Mouse (Mus musculus) liver, embryonic 14.5 days (tissue): ENCODE results near the gene Ccdc87. TPM values are rescaled to one million over a fixed set of nuclear protein-coding genes. Genes with fewer than 3 reads are reported as not detected.

ENCODE experiments used
- ATAC-seq: fragments of 200-750 bp; cut with Nextera tagmentation; 2 replicates; pipeline ENCODE4 v1.8.0; 2017; ENCODE audit warnings: moderate number of reproducible peaks, mild to moderate bottlenecking, moderate library complexity; ENCODE audit not compliant: insufficient read depth
- DNase-seq, 3 experiments: peaks; one replicate each; pipeline ENCODE4 v3.0.0-alpha.2; 2012 to 2013; ENCODE audit warnings: low read depth in 3 of 3, low spot score in 3 of 3
- H3K27ac ChIP-seq: fragments of 300-500 bp; sonication (generic); 2 replicates; pipeline ENCODE4 v1.5.1; 2014; ENCODE audit warnings: moderate library complexity, mild to moderate bottlenecking, control low read depth, inconsistent platforms
- H3K27me3 ChIP-seq: fragments of 300-500 bp; sonication (generic); 2 replicates; pipeline ENCODE4 v1.6.1; 2014; ENCODE audit warnings: mild to moderate bottlenecking, low read length, moderate library complexity; ENCODE audit not compliant: control insufficient read depth, insufficient read depth
- H3K36me3 ChIP-seq: fragments of 300-500 bp; sonication (generic); replicated peaks from 2 replicates; pipeline ENCODE4 v1.6.1; 2014; ENCODE audit warnings: low read depth; ENCODE audit not compliant: control insufficient read depth, insufficient read depth
- H3K4me1 ChIP-seq, 2 experiments: fragments of 200-500 bp in 1 of 2; fragments of 300-500 bp in 1 of 2; sonication (generic) in 1 of 2; replicated peaks; 2 replicates each; pipeline ENCODE4 v1.6.1; 2012 to 2014; ENCODE audit warnings: antibody characterized with exemption in 1 of 2, inconsistent platforms in 1 of 2, low read length in 1 of 2; ENCODE audit not compliant: control insufficient read depth in 2 of 2, insufficient read depth in 2 of 2
- H3K4me2 ChIP-seq: fragments of 300-500 bp; sonication (generic); 2 replicates; pipeline ENCODE4 v1.6.1; 2014; ENCODE audit warnings: low read depth, mild to moderate bottlenecking, control low read depth, moderate library complexity
- H3K4me3 ChIP-seq, 2 experiments: fragments of 200-500 bp in 1 of 2; fragments of 300-500 bp in 1 of 2; sonication (generic) in 1 of 2; 2 replicates each; pipeline ENCODE4 v1.5.1; 2012 to 2014; ENCODE audit warnings: low read depth in 2 of 2, low read length in 2 of 2, mild to moderate bottlenecking in 2 of 2, control low read depth in 1 of 2, inconsistent platforms in 1 of 2, moderate library complexity in 1 of 2; ENCODE audit not compliant: insufficient read depth in 1 of 2
- H3K9ac ChIP-seq: fragments of 300-500 bp; sonication (generic); replicated peaks from 2 replicates; pipeline ENCODE4 v1.6.1; 2014; ENCODE audit warnings: mild to moderate bottlenecking, control low read depth, moderate library complexity
- H3K9me3 ChIP-seq: fragments of 300-500 bp; sonication (generic); 2 replicates; pipeline ENCODE4 v1.6.1; 2016; ENCODE audit warnings: low read length, mixed read lengths; ENCODE audit not compliant: control insufficient read depth
- CTCF ChIP-seq: IDR thresholded peaks from 2 replicates; pipeline ENCODE4 v1.5.1; 2016; ENCODE audit warnings: antibody characterized with exemption, low read depth, control low read depth
- EP300 ChIP-seq: IDR thresholded peaks from 2 replicates; pipeline ENCODE4 v1.6.1; 2016; ENCODE audit warnings: antibody characterized with exemption, low read depth
- WGBS: fragments of 180-500 bp; shearing (Covaris S2); extraction: QIAGEN DNeasy Blood & Tissue Kit; methylation state at CpG from one replicate; pipeline ENCODE4 v1.1.7; 2014; ENCODE audit not compliant: insufficient replicate concordance; 5-methylcytosine and 5-hydroxymethylcytosine counted together
- polyA plus RNA-seq, 2 experiments: library from polyadenylated mRNA; depleted of rRNA in 1 of 2; stranded (reverse) in 1 of 2; unstranded in 1 of 2; fragments of >200 nt; fragmentation: Nextera tagmentation in 1 of 2; extraction: Ambion mirVana in 1 of 2; gene quantifications; 2 replicates each; pipeline versions ENCODE4 v1.2.1 to v1.2.3; 2012 to 2014

Gene Ccdc87
- polyA plus RNA-seq, 2 experiments: 0.01 TPM; not detected in 1

DNA sequence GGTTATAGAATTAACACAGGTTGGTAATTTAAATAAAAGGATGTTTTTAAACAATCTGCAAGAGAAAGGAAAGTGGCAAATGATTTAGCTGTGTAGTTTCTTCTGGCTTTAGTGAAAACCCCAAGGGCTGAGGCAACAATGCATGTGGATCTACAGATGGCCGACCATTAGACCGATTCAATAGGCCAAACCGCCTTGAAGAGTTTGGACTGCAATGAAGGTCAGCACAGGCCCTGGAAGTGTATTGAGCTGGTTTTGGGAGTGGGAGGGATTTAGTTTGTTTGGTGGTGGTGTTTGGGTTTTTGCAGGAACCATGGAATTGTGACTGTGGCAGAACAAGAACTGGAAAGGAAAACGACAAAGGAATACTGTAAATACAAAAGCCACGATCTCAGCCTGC, 40.1 kb upstream of the Ccdc87 start:
- 85% methylated on average over 5 of the region's 5 CpGs for WGBS
- DNase-seq (no peak), ATAC-seq (no peak)
- Histone ChIP-seq H3K4me2 (no peak overlapping the region), H3K36me3 (peaks cover 54% of the 10 kb centered on the region), H3K27ac (no peak overlapping the region), H3K9me3 (no peaks in the 10 kb centered on the region), H3K4me3 (no peak overlapping the region), H3K9ac (no peak overlapping the region), H3K27me3 (no peaks in the 10 kb centered on the region), H3K4me1 (peaks cover 16 to 19% of the 10 kb centered on the region in 2 experiments)
- no peak for TF ChIP-seq CTCF
- no peak for TF ChIP-seq EP300

DNA sequence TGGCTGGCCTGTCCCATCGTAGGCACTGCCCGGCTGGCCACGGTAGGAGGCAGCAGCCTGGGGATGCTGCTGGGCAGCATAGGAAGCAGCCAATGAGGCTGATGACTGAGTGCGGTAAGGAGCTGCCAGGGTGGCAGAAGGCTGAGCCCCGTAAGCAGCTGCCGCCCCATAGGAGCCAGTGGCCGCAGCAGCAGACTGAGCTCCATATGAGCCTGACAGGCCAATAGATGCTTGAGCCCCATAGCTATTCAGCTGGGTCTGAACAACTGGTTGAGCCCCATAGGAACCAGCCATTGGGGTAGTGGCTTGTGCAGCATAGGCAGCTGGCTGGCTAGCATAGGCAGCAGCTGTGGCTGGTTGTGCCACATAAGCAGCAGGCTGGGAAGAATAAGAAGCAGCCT, 36.5 kb upstream of the Ccdc87 start:
- no peak for TF ChIP-seq EP300
- no peak for TF ChIP-seq CTCF
- WGBS: 91% methylated on average over 7 of the region's 7 CpGs
- peaks cover 0 to 2% of the 10 kb centered on the region in 2 experiments; a peak in 2 of 4 replicates for H3K4me1 ChIP-seq
- ATAC-seq (no peak), DNase-seq (no peak)
- H3K36me3 ChIP-seq: peaks cover 51% of the 10 kb centered on the region
- H3K27ac ChIP-seq: no peak overlapping the region
- no peak overlapping the region for H3K9ac ChIP-seq
- H3K4me3 ChIP-seq: no peak overlapping the region
- no peaks in the 10 kb centered on the region for H3K27me3 ChIP-seq
- no peak overlapping the region for H3K4me2 ChIP-seq
- H3K9me3 ChIP-seq: no peaks in the 10 kb centered on the region

DNA sequence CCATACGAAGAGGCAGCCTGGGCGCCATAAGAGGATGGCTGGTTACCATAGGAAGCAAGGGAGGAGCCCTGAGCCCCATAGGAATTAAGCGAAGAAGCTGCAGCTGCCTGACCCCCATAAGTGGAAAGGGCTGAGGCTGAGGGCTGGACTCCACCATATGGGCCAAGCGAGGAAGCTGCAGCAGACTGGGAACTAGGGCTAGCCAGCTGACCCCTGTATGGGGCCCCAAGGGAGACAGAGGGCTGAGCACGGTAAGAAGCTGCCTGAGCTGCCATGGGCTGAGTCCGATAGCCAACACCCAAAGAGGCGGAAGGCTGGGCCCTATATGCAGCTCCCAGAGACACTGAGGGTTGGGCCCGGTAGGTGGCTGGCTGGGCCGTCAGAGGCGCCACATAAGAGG, 35.9 kb upstream of the Ccdc87 start:
- no peak overlapping the region for H3K9ac ChIP-seq
- H3K4me2 ChIP-seq: no peak overlapping the region
- H3K27me3 ChIP-seq: no peaks in the 10 kb centered on the region
- 0 out of 2 replicates have a peak, but pooled peaks have one; percentile 18 for ATAC-seq
- TF ChIP-seq CTCF (no peak), EP300 (no peak)
- H3K4me1 ChIP-seq: peaks cover under 1 to 5% of the 10 kb centered on the region in 2 experiments
- no peak overlapping the region for H3K4me3 ChIP-seq
- DNase-seq: no peak
- H3K36me3 ChIP-seq: peaks cover 55% of the 10 kb centered on the region
- WGBS: 81% methylated on average over 10 of the region's 10 CpGs
- H3K9me3 ChIP-seq: no peaks in the 10 kb centered on the region
- H3K27ac ChIP-seq: no peak overlapping the region

DNA sequence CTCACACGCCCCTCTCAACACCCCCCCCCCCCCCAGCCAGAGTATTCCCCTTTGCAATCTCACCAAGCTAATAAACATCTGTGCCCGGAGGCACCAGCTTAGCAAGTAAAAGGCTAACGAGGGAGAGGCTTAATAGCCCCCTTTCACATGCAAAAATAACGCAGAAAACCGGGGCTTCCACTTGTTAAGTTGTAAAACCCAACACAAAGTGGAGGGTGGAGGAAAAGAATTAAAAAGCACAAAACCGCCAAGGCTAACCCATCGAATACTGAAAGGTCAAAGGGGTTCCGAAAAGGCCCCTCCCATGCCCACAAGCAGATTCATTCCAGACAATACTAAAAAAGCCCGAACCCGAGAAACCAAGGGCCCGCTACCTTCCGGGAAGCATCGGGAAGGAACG, 28.9 kb upstream of the Ccdc87 start:
- peaks cover 14 to 20% of the 10 kb centered on the region in 2 experiments for H3K4me1 ChIP-seq
- peak overlapping the region; percentile 92 for H3K27ac ChIP-seq
- H3K27me3 ChIP-seq: no peaks in the 10 kb centered on the region
- under 1% methylated on average over 14 of the region's 14 CpGs for WGBS
- DNase-seq (no peak), ATAC-seq (no peak)
- H3K9ac ChIP-seq: peak overlapping the region; percentile 87
- H3K4me2 ChIP-seq: peak overlapping the region; percentile 99
- no peaks in the 10 kb centered on the region for H3K9me3 ChIP-seq
- H3K36me3 ChIP-seq: peaks cover 6% of the 10 kb centered on the region; the same call in 1 of the 2 replicates
- peak overlapping the region; percentile 70 to 83 for H3K4me3 ChIP-seq
- TF ChIP-seq CTCF: no peak
- TF ChIP-seq EP300: no peak

DNA sequence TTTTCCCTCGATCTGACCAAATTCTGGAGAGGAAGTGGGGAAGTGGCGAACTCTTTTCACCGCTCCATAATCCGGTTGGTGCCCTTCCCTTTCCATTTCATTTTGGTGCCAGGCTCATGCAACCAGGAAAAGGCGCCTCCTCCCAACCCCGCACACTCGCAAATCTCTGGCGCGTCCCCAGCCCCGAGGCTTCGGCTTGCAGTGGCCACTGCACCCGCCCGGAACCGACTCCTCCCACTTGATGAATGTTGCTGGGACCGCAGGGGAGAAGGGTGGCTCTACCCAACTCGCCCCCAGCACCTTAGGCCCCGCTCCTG, 28.5 kb upstream of the Ccdc87 start:
- ATAC-seq: no peak
- Histone ChIP-seq H3K9ac (peak overlapping the region; percentile 87), H3K4me1 (peaks cover 14 to 20% of the 10 kb centered on the region in 2 experiments), H3K36me3 (peaks cover 6% of the 10 kb centered on the region; the same call in 1 of the 2 replicates), H3K4me3 (peak overlapping the region; percentile 70 to 83), H3K27ac (peak overlapping the region; percentile 92), H3K4me2 (peak overlapping the region; percentile 99), H3K27me3 (no peaks in the 10 kb centered on the region), H3K9me3 (no peaks in the 10 kb centered on the region)
- DNase-seq: no peak
- no peak for TF ChIP-seq EP300
- no peak for TF ChIP-seq CTCF
- 0% methylated on average over 17 of the region's 17 CpGs for WGBS
